Mouse (Mus musculus) layer of hippocampus, adult 11-12 months (tissue): Measurements from ENCODE around the gene Hist1h2ai.
A peak's percentile ranks its signal among the peaks of the same experiment; 100 is the strongest.
"Not testable (repeated sequence)": the region's sequence is repeated elsewhere in the genome, so short reads cannot be mapped to it uniquely, and the experiment has no call there.

Source experiments
- DNase-seq: peaks from one replicate; pipeline ENCODE4 v3.0.0; 2022; ENCODE audit warnings: low spot score

The Hist1h2ai gene

GRCm38 (mm10) chr13:21727948-21728572 lies 11.8 kb downstream of the Hist1h2ai start:
- no peak for DNase-seq

- DNase-seq = no peak
These were observed 13.3 kb downstream of the Hist1h2ai start for GRCm38 (mm10) chr13:21729544-21729943.

- DNase-seq = no peak
These were observed 17.2 kb downstream of the Hist1h2ai start for GRCm38 (mm10) chr13:21733466-21733865.

GRCm38 (mm10) chr13:21734010-21734905 lies 18.0 kb downstream of the Hist1h2ai start:
- peak; percentile 78 for DNase-seq

- peak; percentile 81 for DNase-seq
These were observed 18.9 kb downstream of the Hist1h2ai start, which contains the start of gene Hist1h4j for GRCm38 (mm10) chr13:21734906-21735767. Hist1h4j (plus strand) TSS chr13:21735064.

GRCm38 (mm10) chr13:21745006-21745405 lies 28.8 kb downstream of the Hist1h2ai start:
- no peak for DNase-seq

- no peak for DNase-seq
These were observed 33.4 kb downstream of the Hist1h2ai start for GRCm38 (mm10) chr13:21749387-21750158.

GRCm38 (mm10) chr13:21750159-21751017 lies 34.2 kb downstream of the Hist1h2ai start, which contains the start of gene Hist1h4k:
Hist1h4k (minus strand) TSS chr13:21750505.
- DNase-seq = peak; percentile 93

- DNase-seq = no peak
These were observed 35.2 kb downstream of the Hist1h2ai start for GRCm38 (mm10) chr13:21751417-21751816.

- no peak for DNase-seq
These were observed 35.6 kb downstream of the Hist1h2ai start for GRCm38 (mm10) chr13:21751827-21752226.

GRCm38 (mm10) chr13:21752356-21752755 lies 36.1 kb downstream of the Hist1h2ai start:
- DNase-seq = no peak

- no peak for DNase-seq
These were observed 36.9 kb downstream of the Hist1h2ai start for GRCm38 (mm10) chr13:21753051-21753523.

- peak; percentile 78 for DNase-seq
These were observed 37.5 kb downstream of the Hist1h2ai start, which contains the start of the genes Hist1h2ak and Hist1h2bn for GRCm38 (mm10) chr13:21753524-21754285. Hist1h2ak (minus strand) TSS chr13:21753827. Hist1h2bn (plus strand) TSS chr13:21754123.

GRCm38 (mm10) chr13:21754294-21755001 lies 38.2 kb downstream of the Hist1h2ai start:
- not testable (repeated sequence) for DNase-seq

- no peak for DNase-seq
These were observed 39.5 kb downstream of the Hist1h2ai start for GRCm38 (mm10) chr13:21755707-21756106.
